Mouse (Mus musculus) heart, embryonic 12.5 days (tissue): ENCODE data around the gene Gspt1. TPM values are rescaled to one million over a fixed set of nuclear protein-coding genes. Genes with fewer than 3 reads are reported as not detected.

Experiments used
- ATAC-seq: fragments of 200-750 bp; cut with Nextera tagmentation; 2 replicates; pipeline ENCODE4 v1.8.0; 2017; ENCODE audit warnings: moderate TSS enrichment, moderate library complexity; ENCODE audit not compliant: insufficient number of reproducible peaks, low FRiP score
- H3K27ac ChIP-seq: fragments of 300-500 bp; sonication (generic); 2 replicates; pipeline ENCODE4 v1.5.1; 2016; ENCODE audit warnings: mild to moderate bottlenecking, moderate library complexity; ENCODE audit not compliant: poor library complexity, severe bottlenecking
- H3K27me3 ChIP-seq: fragments of 300-500 bp; sonication (generic); replicated peaks from 2 replicates; pipeline ENCODE4 v1.6.1; 2016; ENCODE audit warnings: mild to moderate bottlenecking, moderate library complexity
- H3K36me3 ChIP-seq: fragments of 300-500 bp; sonication (generic); 2 replicates; pipeline ENCODE4 v1.6.1; 2016; ENCODE audit warnings: mild to moderate bottlenecking, moderate library complexity
- H3K4me1 ChIP-seq: fragments of 300-500 bp; sonication (generic); replicated peaks from 2 replicates; pipeline ENCODE4 v1.6.1; 2016; ENCODE audit warnings: mild to moderate bottlenecking
- H3K4me2 ChIP-seq: fragments of 300-500 bp; sonication (generic); 2 replicates; pipeline ENCODE4 v1.6.1; 2016; ENCODE audit warnings: mild to moderate bottlenecking, moderate library complexity
- H3K4me3 ChIP-seq: fragments of 300-500 bp; sonication (generic); 2 replicates; pipeline ENCODE4 v1.5.1; 2016; ENCODE audit warnings: mild to moderate bottlenecking
- H3K9ac ChIP-seq: fragments of 300-500 bp; sonication (generic); 2 replicates; pipeline ENCODE4 v1.6.1; 2016; ENCODE audit warnings: mild to moderate bottlenecking, moderate library complexity
- H3K9me3 ChIP-seq: fragments of 300-500 bp; sonication (generic); replicated peaks from 2 replicates; pipeline ENCODE4 v1.6.1; 2016; ENCODE audit warnings: mild to moderate bottlenecking, moderate library complexity
- WGBS: fragments of 180-500 bp; shearing (Covaris S2); methylation state at CpG from one replicate; pipeline ENCODE4 v1.1.7; 2016; 5-methylcytosine and 5-hydroxymethylcytosine counted together
- polyA plus RNA-seq: library from polyadenylated mRNA; unstranded; fragments of >200 nt; fragmentation: Nextera tagmentation; extraction: Ambion mirVana; gene quantifications from 2 replicates; pipeline ENCODE4 v1.2.1, GENCODE M21; 2016

Gene Gspt1
- polyA plus RNA-seq, 1 experiment from 2014 or later, result 74.9 TPM

GRCm38 (mm10) chr16:11202571-11203554, 51.3 kb downstream of the Gspt1 start, which contains the start of gene Rsl1d1:
Gene Rsl1d1, minus strand, starts transcription at chr16:11203331.
- peak; percentile 98 for ATAC-seq
- under 1% methylated on average over 68 of the region's 68 CpGs for WGBS
- Histone ChIP-seq H3K4me3 (peak within 1 kb of the TSS; percentile 91), H3K9me3 (no peaks in the 10 kb centered on the region), H3K36me3 (peaks cover 45% of the 10 kb centered on the region), H3K4me1 (peaks cover 20% of the 10 kb centered on the region), H3K27me3 (no peaks in the 10 kb centered on the region), H3K4me2 (peak within 1 kb of the TSS; percentile 91), H3K9ac (peak within 1 kb of the TSS; percentile 85), H3K27ac (peak within 1 kb of the TSS; percentile 84)

DNA sequence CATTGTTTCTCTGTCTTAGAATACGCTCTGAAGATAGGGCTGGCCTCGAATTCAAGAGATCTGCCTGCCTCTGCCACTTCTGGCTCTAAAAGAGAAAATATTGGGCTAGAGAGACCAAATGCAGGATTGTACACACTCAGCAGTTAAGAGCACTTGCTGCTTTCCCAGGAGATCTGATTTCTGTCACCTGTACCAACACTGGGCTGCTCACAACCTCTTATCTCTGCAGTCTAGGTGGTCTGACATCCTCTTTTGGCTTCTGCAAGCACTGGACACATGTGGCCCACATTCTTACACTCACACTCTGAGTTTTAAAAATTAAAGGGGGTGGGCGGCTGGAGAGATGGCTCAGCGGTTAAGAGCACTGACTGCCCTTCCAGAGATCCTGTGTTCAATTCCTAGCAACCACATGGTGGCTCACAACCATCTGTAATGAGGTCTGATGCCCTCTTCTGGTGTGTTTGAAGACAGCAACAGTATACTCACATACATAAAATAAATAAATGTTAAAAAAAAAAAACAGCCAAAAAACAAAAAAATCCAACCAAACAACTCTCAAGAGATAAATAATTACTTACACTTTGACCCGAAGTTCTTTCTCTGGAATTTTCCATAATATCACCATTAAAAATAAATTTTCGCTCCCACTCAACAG, 52.3 kb downstream of the Gspt1 start:
- peaks cover 20% of the 10 kb centered on the region for H3K4me1 ChIP-seq
- H3K36me3 ChIP-seq, result peaks cover 51% of the 10 kb centered on the region
- H3K27ac ChIP-seq, result no peak overlapping the region
- ATAC-seq, result no peak
- 63% methylated on average over 6 of the region's 6 CpGs for WGBS
- H3K9me3 ChIP-seq, result no peaks in the 10 kb centered on the region
- no peaks in the 10 kb centered on the region for H3K27me3 ChIP-seq
- no peak overlapping the region for H3K9ac ChIP-seq
- peak overlapping the region; percentile 91 for H3K4me2 ChIP-seq
- peak overlapping the region; percentile 91 for H3K4me3 ChIP-seq

- Histone ChIP-seq H3K9me3 (no peaks in the 10 kb centered on the region), H3K36me3 (peaks cover 62% of the 10 kb centered on the region), H3K4me2 (no peak overlapping the region), H3K4me3 (no peak overlapping the region), H3K9ac (no peak overlapping the region), H3K4me1 (peaks cover 20% of the 10 kb centered on the region), H3K27me3 (no peaks in the 10 kb centered on the region), H3K27ac (no peak overlapping the region)
- no peak for ATAC-seq
- 92% methylated on average over 3 of the region's 3 CpGs for WGBS
Observed at GRCm38 (mm10) chr16:11200247-11200646, 53.9 kb downstream of the Gspt1 start.

- H3K4me2 ChIP-seq, result no peak overlapping the region
- no peak overlapping the region for H3K27ac ChIP-seq
- H3K9me3 ChIP-seq, result no peaks in the 10 kb centered on the region
- H3K4me3 ChIP-seq, result no peak overlapping the region
- peaks cover 80% of the 10 kb centered on the region for H3K36me3 ChIP-seq
- 71% methylated on average over 2 of the region's 2 CpGs for WGBS
- H3K4me1 ChIP-seq, result peaks cover 8% of the 10 kb centered on the region
- no peak for ATAC-seq
- H3K27me3 ChIP-seq, result no peaks in the 10 kb centered on the region
- no peak overlapping the region for H3K9ac ChIP-seq
Observed at GRCm38 (mm10) chr16:11198467-11198866, 55.7 kb downstream of the Gspt1 start.

DNA sequence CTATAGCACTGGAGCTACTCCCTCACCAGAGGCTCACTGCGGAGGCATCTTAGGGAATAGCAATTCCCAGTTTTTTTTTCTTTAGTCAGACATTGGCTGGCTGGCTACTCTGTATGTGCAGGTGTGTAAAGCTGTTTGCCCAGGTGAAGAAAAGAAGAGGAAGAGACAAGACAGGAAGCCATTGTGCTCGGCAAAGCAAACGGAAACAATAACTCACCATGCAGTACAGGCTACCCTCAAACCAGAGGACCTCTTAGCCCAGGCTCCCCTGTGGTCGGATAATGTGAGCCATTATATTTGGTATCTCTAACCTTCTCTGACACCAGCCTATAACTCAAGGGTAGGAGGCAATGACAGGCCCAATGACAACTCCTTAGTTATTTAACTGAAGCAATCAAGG, 57.1 kb downstream of the Gspt1 start:
- Histone ChIP-seq H3K27ac (no peak overlapping the region), H3K27me3 (no peaks in the 10 kb centered on the region), H3K4me3 (no peak overlapping the region), H3K4me1 (peaks cover 5% of the 10 kb centered on the region), H3K9me3 (no peaks in the 10 kb centered on the region), H3K36me3 (peaks cover 93% of the 10 kb centered on the region), H3K4me2 (no peak overlapping the region), H3K9ac (no peak overlapping the region)
- WGBS, result 85% methylated on average over 4 of the region's 4 CpGs
- no peak for ATAC-seq

DNA sequence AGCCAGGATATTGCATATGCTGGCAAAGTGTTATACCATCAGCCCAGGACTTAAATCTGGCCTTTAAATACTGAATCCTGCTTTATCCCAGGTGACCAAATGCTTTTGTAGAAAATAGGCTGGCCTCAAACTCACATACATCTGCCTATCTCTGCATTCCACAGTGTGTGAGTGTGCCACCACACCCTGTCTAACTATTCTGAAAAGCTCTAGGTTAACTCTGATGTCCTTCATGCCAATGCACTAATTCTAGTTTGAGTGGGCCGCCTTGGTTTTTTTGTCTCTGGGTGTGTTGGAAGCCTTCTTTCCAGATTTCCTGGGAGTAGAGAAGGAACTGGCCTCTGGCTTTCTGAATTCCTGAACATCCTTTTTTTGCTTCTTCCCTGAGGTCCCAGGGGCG, 60.9 kb downstream of the Gspt1 start:
- no peak for ATAC-seq
- Histone ChIP-seq H3K36me3 (peaks cover 59% of the 10 kb centered on the region), H3K4me1 (0 out of 2 replicates have a peak, but pooled peaks cover 3% of the 10 kb centered on the region), H3K27ac (no peak overlapping the region), H3K4me3 (no peak overlapping the region), H3K9me3 (no peaks in the 10 kb centered on the region), H3K4me2 (no peak overlapping the region), H3K9ac (no peak overlapping the region), H3K27me3 (no peaks in the 10 kb centered on the region)
- WGBS, result 94% methylated on average over 2 of the region's 2 CpGs

- H3K4me2 ChIP-seq, result no peak overlapping the region
- 0 out of 2 replicates have a peak, but pooled peaks cover 3% of the 10 kb centered on the region for H3K4me1 ChIP-seq
- H3K27ac ChIP-seq, result no peak overlapping the region
- ATAC-seq, result no peak
- H3K36me3 ChIP-seq, result peaks cover 30% of the 10 kb centered on the region
- WGBS, result 75% methylated on average over 7 of the region's 7 CpGs
- no peaks in the 10 kb centered on the region for H3K9me3 ChIP-seq
- no peak overlapping the region for H3K4me3 ChIP-seq
- H3K9ac ChIP-seq, result no peak overlapping the region
- no peaks in the 10 kb centered on the region for H3K27me3 ChIP-seq
Observed at GRCm38 (mm10) chr16:11190150-11190549, 64.0 kb downstream of the Gspt1 start.

GRCm38 (mm10) chr16:11177404-11177803, 76.7 kb downstream of the Gspt1 start:
- ATAC-seq, result no peak
- Histone ChIP-seq H3K27ac (no peak overlapping the region), H3K9me3 (peaks cover 4% of the 10 kb centered on the region; the same call in 1 of the 2 replicates), H3K4me3 (no peak overlapping the region), H3K4me1 (peaks cover 15% of the 10 kb centered on the region), H3K9ac (no peak overlapping the region), H3K4me2 (peak overlapping the region; percentile 80; the same call in 1 of the 2 replicates), H3K36me3 (no peaks in the 10 kb centered on the region), H3K27me3 (no peaks in the 10 kb centered on the region)
- whole genome bisulfite sequencing, result 61% methylated on average over 2 of the region's 2 CpGs

GRCm38 (mm10) chr16:11176884-11177244, 77.3 kb downstream of the Gspt1 start:
- Histone ChIP-seq H3K36me3 (no peaks in the 10 kb centered on the region), H3K4me3 (peak overlapping the region; percentile 96), H3K9ac (peak overlapping the region; percentile 92), H3K4me1 (peaks cover 18% of the 10 kb centered on the region), H3K9me3 (peaks cover 4% of the 10 kb centered on the region; the same call in 1 of the 2 replicates), H3K27me3 (no peaks in the 10 kb centered on the region), H3K4me2 (peak overlapping the region; percentile 80), H3K27ac (peak overlapping the region; percentile 59; the same call in 1 of the 2 replicates)
- WGBS, result 6% methylated on average over 4 of the region's 4 CpGs
- ATAC-seq, result no peak

DNA sequence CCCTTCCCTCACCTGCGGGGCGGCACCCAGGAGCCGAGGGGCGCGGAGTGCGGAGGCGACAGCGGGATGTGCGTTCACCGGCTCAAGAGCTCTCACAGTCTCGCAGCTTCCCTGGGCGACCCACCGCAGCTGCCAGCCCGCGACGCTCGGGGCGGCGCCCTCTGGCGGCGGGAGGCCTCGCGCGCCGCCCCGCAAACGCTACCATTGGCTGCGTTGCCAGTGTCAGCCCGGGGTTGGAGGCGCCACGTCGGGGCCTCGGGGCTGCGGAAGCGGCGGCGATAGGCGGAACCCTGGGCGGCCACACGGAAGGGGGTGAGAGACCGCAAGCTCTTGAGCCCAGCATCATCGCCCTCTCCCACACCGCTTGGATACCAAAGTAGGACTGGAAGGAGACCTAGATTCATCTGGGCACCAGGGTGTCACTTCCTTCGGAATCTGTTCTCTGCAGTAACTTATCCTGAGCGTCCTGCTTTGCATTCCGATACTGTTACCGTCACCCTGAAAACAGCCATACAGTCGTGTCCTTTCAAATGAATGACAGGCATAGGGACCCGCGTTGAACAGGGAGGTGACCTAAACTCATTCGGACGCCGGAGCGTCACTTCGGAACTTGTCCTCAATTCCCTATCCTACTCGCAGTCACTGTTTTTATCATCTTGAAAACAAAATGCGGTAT, 77.8 kb downstream of the Gspt1 start, which contains the start of gene Zc3h7a:
Gene Zc3h7a, minus strand, starts transcription at position 186 of the 676 bp plus-strand sequence.
- Histone ChIP-seq H3K4me2 (peak within 1 kb of the TSS; percentile 80), H3K27ac (peak within 1 kb of the TSS; percentile 82), H3K9me3 (peaks cover 4% of the 10 kb centered on the region; the same call in 1 of the 2 replicates), H3K4me3 (peak within 1 kb of the TSS; percentile 96), H3K9ac (peak within 1 kb of the TSS; percentile 92), H3K4me1 (peaks cover 18% of the 10 kb centered on the region), H3K27me3 (no peaks in the 10 kb centered on the region), H3K36me3 (no peaks in the 10 kb centered on the region)
- under 1% methylated on average over 57 of the region's 57 CpGs for WGBS
- peak; percentile 92 for ATAC-seq
